Mouse (Mus musculus): ENCODE results near the gene Rbpms2.

The Rbpms2 gene

GRCm38 (mm10) chr9:65692959-65693603 is 63.6 kb downstream of the Rbpms2 start:
- DNase-seq (ENCODE audit: low read depth, low spot score) = no peak

- no peak for DNase-seq (ENCODE audit: low read depth, low spot score)
Measured at GRCm38 (mm10) chr9:65695646-65696045, 66.2 kb downstream of the Rbpms2 start.

GRCm38 (mm10) chr9:65696337-65696736 is 66.9 kb downstream of the Rbpms2 start:
- DNase-seq (ENCODE audit: low read depth, low spot score) = no peak

DNA sequence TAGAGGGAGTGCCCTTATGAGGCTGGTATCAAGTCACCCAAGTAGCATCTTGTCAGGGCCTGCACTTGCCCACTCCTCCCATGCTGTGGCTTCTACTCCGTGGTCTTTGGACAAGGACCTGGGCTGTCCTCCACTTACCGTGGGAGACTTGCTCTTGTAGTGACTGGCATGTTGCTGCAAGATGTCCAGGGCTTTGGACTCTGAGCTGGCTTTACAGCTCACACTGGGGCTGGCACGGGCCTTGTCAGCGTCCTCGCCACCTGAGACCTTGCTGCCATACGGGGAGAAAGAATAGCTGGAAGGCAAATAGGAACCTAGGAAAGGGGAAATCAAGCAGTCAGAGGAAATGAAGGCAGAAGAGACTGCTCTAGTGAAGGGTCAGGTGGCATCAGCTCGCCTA is 67.9 kb downstream of the Rbpms2 start:
- DNase-seq (ENCODE audit: low read depth, low spot score) = no peak

DNA sequence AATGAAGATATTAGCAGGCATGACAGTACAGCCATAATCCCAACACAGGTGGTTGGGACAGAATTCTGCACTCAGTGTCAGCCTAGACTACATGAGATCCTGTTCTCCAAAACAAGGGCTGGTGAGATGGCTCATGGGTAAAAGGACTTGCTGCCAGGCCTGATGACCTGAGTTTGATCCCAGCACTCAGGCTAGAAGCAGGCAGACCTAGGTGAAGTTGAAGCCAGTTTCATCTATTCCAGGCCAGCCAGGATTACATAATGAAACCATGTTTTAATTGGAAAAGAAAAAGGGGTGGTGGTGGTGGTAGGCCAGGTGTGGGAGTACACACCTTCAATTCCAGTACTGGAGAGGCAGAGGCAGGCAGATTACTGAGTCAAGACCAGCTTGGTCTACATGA is 68.5 kb downstream of the Rbpms2 start:
- no peak for DNase-seq (ENCODE audit: low read depth, low spot score)

DNA sequence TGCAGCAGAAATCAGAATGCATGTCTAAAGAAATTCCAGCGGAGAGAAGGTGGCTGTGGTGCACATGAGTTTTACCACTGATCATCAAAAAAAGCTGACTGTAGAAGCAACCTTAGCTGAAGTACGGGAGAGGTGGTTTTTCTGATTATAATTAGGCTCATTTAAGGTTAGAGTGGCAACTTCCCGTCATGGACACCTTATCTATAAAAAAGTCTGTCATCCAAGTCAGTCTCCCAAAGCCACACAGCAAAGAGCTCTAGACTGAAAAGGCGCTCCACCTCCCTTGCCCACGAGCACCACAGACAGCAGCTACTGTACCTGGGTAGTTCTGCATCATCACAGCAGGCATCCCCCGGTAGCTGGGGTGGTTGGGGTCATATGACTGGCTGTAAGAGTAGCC is 71.1 kb downstream of the Rbpms2 start:
- no peak for DNase-seq (ENCODE audit: low read depth, low spot score)

DNA sequence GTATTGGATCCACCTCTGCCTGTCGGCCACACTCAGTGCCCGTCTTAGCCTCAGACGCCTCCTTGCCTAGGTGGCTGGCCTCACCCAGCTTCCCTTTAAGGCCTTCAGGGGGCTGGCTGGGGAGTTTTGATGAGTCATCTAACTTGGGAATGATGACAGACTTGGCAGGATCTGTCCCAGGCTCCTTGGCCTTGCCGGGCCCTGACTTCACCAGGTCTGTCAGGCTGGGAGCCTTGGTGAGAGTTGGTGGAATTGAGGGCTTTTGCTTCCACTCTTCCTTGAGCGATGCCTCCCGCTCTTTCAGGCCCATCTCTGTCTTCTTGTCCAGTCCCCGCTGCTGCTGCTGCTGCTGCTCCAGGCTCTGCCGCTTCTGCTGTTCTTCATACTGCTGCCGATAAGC is 72.8 kb downstream of the Rbpms2 start:
- no peak for DNase-seq (ENCODE audit: low read depth, low spot score)

- DNase-seq (ENCODE audit: low read depth, low spot score) = no peak
Measured at GRCm38 (mm10) chr9:65703241-65703640, 73.8 kb downstream of the Rbpms2 start.

GRCm38 (mm10) chr9:65703926-65704595 is 74.6 kb downstream of the Rbpms2 start:
- DNase-seq (ENCODE audit: low read depth, low spot score) = no peak
